Comparison of ENCODE assay signal across 17 mouse cellular contexts in genomic region chr5:62813402-62814071, GRCm38 (mm10). TPM values are rescaled to one million over a fixed set of nuclear protein-coding genes. Genes with fewer than 3 reads are reported as not detected.
A peak's percentile ranks its signal among the peaks of the same experiment; 100 is the strongest.
DNase-seq lines count a peak whose midpoint lies in the region; ATAC-seq lines count a peak whose summit lies in the region.
"Had no signal": no experiment of that assay in that cellular context is flagged by ENCODE, and none has a peak within 500 bp of the region (broad histone marks: within the 10 kb centered on the region; RNA-seq: fewer than 3 reads in every experiment).

Gene Dthd1 (plus strand): TSS chr5:62813823.

- H3K9ac ChIP-seq in hindbrain, embryonic 13.5 days, result no peak within 1 kb of the TSS
- no peak within 1 kb of the TSS for H3K9ac ChIP-seq in midbrain, embryonic 16.5 days (ENCODE audit: low read depth, low read length)
- H3K9ac ChIP-seq: embryonic facial prominence, embryonic 12.5 days; limb, embryonic 12.5 days had no signal

- peak; percentile 4 to 19 for DNase-seq in layer of hippocampus, adult 8-10 months (ENCODE audit: low spot score in 2 of 2)
- DNase-seq in layer of hippocampus, adult 9-10 months (ENCODE audit: low spot score), result no peak
- peak; percentile 28 for DNase-seq in brain, embryonic 18.5 days (ENCODE audit: low read depth, low spot score)
- no peak for DNase-seq in kidney, postnatal 10 days
- DNase-seq: cerebellum, adult 9-11 months; heart, adult 11 months; kidney, postnatal 25 days; lung, postnatal 4 days; retina, postnatal 1 day had no signal

- H3K27ac ChIP-seq in hindbrain, embryonic 13.5 days, result no peak within 1 kb of the TSS
- H3K27ac ChIP-seq in midbrain, embryonic 16.5 days (ENCODE audit: low read length), result no peak within 1 kb of the TSS
- H3K27ac ChIP-seq: embryonic facial prominence, embryonic 12.5 days; limb, embryonic 12.5 days had no signal

- H3K27me3 ChIP-seq in hindbrain, embryonic 13.5 days, result no peaks in the 10 kb centered on the region
- no peaks in the 10 kb centered on the region for H3K27me3 ChIP-seq in midbrain, embryonic 16.5 days (ENCODE audit: control insufficient read depth, insufficient read depth, low read depth, low read length)
- H3K27me3 ChIP-seq: embryonic facial prominence, embryonic 12.5 days; limb, embryonic 12.5 days had no signal

- no peaks in the 10 kb centered on the region for H3K4me1 ChIP-seq in hindbrain, embryonic 13.5 days (replicated peaks)
- no peaks in the 10 kb centered on the region for H3K4me1 ChIP-seq in midbrain, embryonic 16.5 days (ENCODE audit: control insufficient read depth, insufficient read depth, low read length)
- H3K4me1 ChIP-seq: embryonic facial prominence, embryonic 12.5 days; limb, embryonic 12.5 days had no signal

- H3K4me3 ChIP-seq in hindbrain, embryonic 13.5 days, result no peak within 1 kb of the TSS
- H3K4me3 ChIP-seq in midbrain, embryonic 16.5 days (ENCODE audit: low read depth, low read length), result no peak within 1 kb of the TSS
- H3K4me3 ChIP-seq: embryonic facial prominence, embryonic 12.5 days; limb, embryonic 12.5 days had no signal

- H3K4me2 ChIP-seq in hindbrain, embryonic 13.5 days, result no peak within 1 kb of the TSS
- no peak within 1 kb of the TSS for H3K4me2 ChIP-seq in midbrain, embryonic 16.5 days (ENCODE audit: low read length)
- H3K4me2 ChIP-seq: embryonic facial prominence, embryonic 12.5 days; limb, embryonic 12.5 days had no signal

- peak; percentile 82; the same call in 1 of the 2 replicates for ATAC-seq in hindbrain, embryonic 13.5 days (ENCODE audit: low FRiP score)
- peak; percentile 84 for ATAC-seq in midbrain, embryonic 16.5 days
- ATAC-seq in erythroid progenitor cell, adult 5-6 weeks (replicated peaks; ENCODE audit: low FRiP score, poor library complexity, severe bottlenecking), result no peak
- ATAC-seq: intestine, postnatal 0 days had no signal

- H3K36me3 ChIP-seq in hindbrain, embryonic 13.5 days, result no peaks in the 10 kb centered on the region
- H3K36me3 ChIP-seq in midbrain, embryonic 16.5 days (ENCODE audit: control insufficient read depth, insufficient read depth, low read length), result no peaks in the 10 kb centered on the region
- H3K36me3 ChIP-seq: embryonic facial prominence, embryonic 12.5 days; limb, embryonic 12.5 days had no signal

- peaks cover 3% of the 10 kb centered on the region; the same call in 1 of the 2 replicates for H3K9me3 ChIP-seq in hindbrain, embryonic 13.5 days
- H3K9me3 ChIP-seq in midbrain, embryonic 16.5 days (replicated peaks; ENCODE audit: control insufficient read depth, low read length, poor library complexity, severe bottlenecking), result peaks cover 3% of the 10 kb centered on the region
- H3K9me3 ChIP-seq: embryonic facial prominence, embryonic 12.5 days had no signal

- 57% methylated on average over 6 of the region's 6 CpGs for WGBS in hindbrain, embryonic 13.5 days
- 62% methylated on average over 6 of the region's 6 CpGs for WGBS in midbrain, embryonic 16.5 days

RNA-seq across cellular contexts. Expression of gene Dthd1, which starts in this region (rescaled TPM):
- total RNA-seq in layer of hippocampus, adult 8-10 months (2022), result under 1 TPM in 3 of 4 experiments, not detected in 1; 0.12 to 0.40 (median 0.31) TPM
- not detected in 2 replicates for polyA plus RNA-seq in hindbrain, embryonic 13.5 days (2015; fragmentation: Nextera tagmentation; extraction: Ambion mirVana)
- not detected in 2 replicates for polyA plus RNA-seq in midbrain, embryonic 16.5 days (2015; fragmentation: Nextera tagmentation; extraction: Ambion mirVana)
- not detected in 2 replicates for total RNA-seq in erythroid progenitor cell, adult 5-6 weeks (2015; ENCODE audit: low replicate concordance)
- total RNA-seq in erythroid progenitor cell, adult 5-6 weeks (2017; ENCODE audit: low replicate concordance), result not detected in 2 replicates
- polyA plus RNA-seq: embryonic facial prominence, embryonic 12.5 days; heart, postnatal 0 days; intestine, postnatal 0 days; limb, embryonic 12.5 days; liver, embryonic 16.5 days had no signal

Comparison
In these comparisons a context has a peak if more than half of its experiments do, and no peak if none do; other contexts are left out.
1. Peak in DNase-seq in layer of hippocampus, adult 8-10 months; RNA of the gene not detected or under 1 TPM.
2. Peak in ATAC-seq in hindbrain, embryonic 13.5 days; RNA of the gene not detected or under 1 TPM.
3. Peak in ATAC-seq in midbrain, embryonic 16.5 days; RNA of the gene not detected or under 1 TPM.